In the genomic region with DNA sequence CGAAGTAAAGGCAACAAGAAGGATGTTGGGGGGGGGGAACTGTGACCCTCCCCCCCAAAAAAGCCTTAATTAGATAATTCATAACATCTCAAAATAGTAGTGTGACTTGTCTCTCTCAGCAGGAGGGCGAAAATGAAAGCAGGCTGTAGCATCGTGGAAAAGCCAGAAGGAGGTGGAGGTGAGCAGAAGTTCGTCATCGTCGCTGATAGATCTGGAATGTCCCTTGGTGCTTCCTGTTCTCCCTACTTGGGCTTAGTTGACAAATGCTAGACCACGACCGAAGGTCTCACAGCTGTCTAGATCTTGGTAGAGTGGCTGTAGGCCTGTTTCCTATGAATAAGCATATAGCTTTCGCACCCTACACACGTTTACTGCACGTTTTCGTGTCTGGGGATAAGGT, we compare ENCODE assay signal across 10 mouse cellular contexts. TPM values are rescaled to one million over a fixed set of nuclear protein-coding genes. Genes with fewer than 3 reads are reported as not detected.
DNase-seq lines count a peak whose midpoint lies in the region; ATAC-seq and TF ChIP-seq lines count a peak whose summit lies in the region.
"Had no signal": no experiment of that assay in that cellular context is flagged by ENCODE, and none has a peak within 500 bp of the region (broad histone marks: within the 10 kb centered on the region; RNA-seq: fewer than 3 reads in every experiment).

No protein-coding gene starts in this region.

- peak overlapping the region; percentile 99 for H3K9ac ChIP-seq in heart, embryonic 13.5 days
- no peak overlapping the region for H3K9ac ChIP-seq in lung, embryonic 14.5 days

- ATAC-seq in heart, embryonic 13.5 days (ENCODE audit: extremely low read depth, insufficient number of reproducible peaks, low FRiP score, low TSS enrichment) = no peak
- ATAC-seq in lung, embryonic 14.5 days (ENCODE audit: insufficient read depth) = no peak

- no peak for TF ChIP-seq POLR2A in lung, adult 2 months (IDR thresholded peaks at IDR 0.05; ENCODE audit: borderline replicate concordance, extremely low read depth, low read depth, low read length)

- no peak for DNase-seq in heart, postnatal 14 days
- DNase-seq in lung, embryonic 14.5 days = no peak
- no peak for DNase-seq in lung, adult 2 months
- DNase-seq in embryonic facial prominence, embryonic 10.5 days (ENCODE audit: low spot score) = no peak
- peak; percentile 75 for DNase-seq in naive thymus-derived CD4-positive, alpha-beta T cell, adult 2 months (ENCODE audit: low read depth)
- no peak for DNase-seq in gastrocnemius, postnatal 10 days
- no peak for DNase-seq in frontal cortex, postnatal 36 days (ENCODE audit: low spot score in 2 of 2)
- DNase-seq: cerebellum, postnatal 25 days; lung, adult 18-20 months had no signal

- intact Hi-C loops in heart, postnatal 14 days (cut with DNase I) = loop anchor here (5.0 kb wide), 1 partner anchor 35 kb away; no protein-coding TSS in a partner anchor

- WGBS in heart, embryonic 13.5 days = 71% methylated on average over 12 of the region's 12 CpGs
- WGBS in lung, embryonic 14.5 days = 60% methylated on average over 12 of the region's 12 CpGs
- 58% methylated on average over 12 of the region's 12 CpGs for WGBS in lung, adult 2 months
- 88% methylated on average over 12 of the region's 12 CpGs for WGBS in embryonic facial prominence, embryonic 10.5 days

- TF ChIP-seq CTCF in lung, embryonic 14.5 days (IDR thresholded peaks at IDR 0.05; ENCODE audit: low read depth) = no peak
- TF ChIP-seq CTCF in lung, adult 2 months (IDR thresholded peaks at IDR 0.05; ENCODE audit: insufficient read depth, low read length) = no peak

- H3K4me2 ChIP-seq in heart, embryonic 13.5 days = peak overlapping the region; percentile 94
- peak overlapping the region; percentile 89 for H3K4me2 ChIP-seq in lung, embryonic 14.5 days

- H3K9me3 ChIP-seq in heart, embryonic 13.5 days = no peaks in the 10 kb centered on the region
- no peaks in the 10 kb centered on the region for H3K9me3 ChIP-seq in lung, embryonic 14.5 days (ENCODE audit: low read depth, low read length)
- no peaks in the 10 kb centered on the region for H3K9me3 ChIP-seq in embryonic facial prominence, embryonic 10.5 days

- no peaks in the 10 kb centered on the region for H3K27me3 ChIP-seq in heart, embryonic 13.5 days (replicated peaks)
- no peaks in the 10 kb centered on the region for H3K27me3 ChIP-seq in lung, embryonic 14.5 days (ENCODE audit: insufficient read depth, low read length)
- H3K27me3 ChIP-seq in embryonic facial prominence, embryonic 10.5 days (replicated peaks; ENCODE audit: low read depth, poor library complexity, severe bottlenecking) = no peaks in the 10 kb centered on the region

- peaks cover 33% of the 10 kb centered on the region for H3K4me1 ChIP-seq in heart, embryonic 13.5 days
- no peaks in the 10 kb centered on the region for H3K4me1 ChIP-seq in lung, embryonic 14.5 days (ENCODE audit: insufficient read depth)
- H3K4me1 ChIP-seq in lung, adult 2 months (ENCODE audit: control insufficient read depth, insufficient read depth, low read length) = peaks cover 16% of the 10 kb centered on the region
- peaks cover 18% of the 10 kb centered on the region for H3K4me1 ChIP-seq in embryonic facial prominence, embryonic 10.5 days

- H3K4me3 ChIP-seq in heart, embryonic 13.5 days = peak overlapping the region; percentile 10; the same call in 1 of the 2 replicates
- H3K4me3 ChIP-seq in lung, embryonic 14.5 days (ENCODE audit: low read depth, low read length) = no peak overlapping the region
- no peak overlapping the region for H3K4me3 ChIP-seq in lung, adult 2 months (replicated peaks; ENCODE audit: extremely low read depth, low read depth, low read length)
- peak overlapping the region; percentile 98; the same call in 1 of the 2 replicates for H3K4me3 ChIP-seq in embryonic facial prominence, embryonic 10.5 days

- H3K27ac ChIP-seq in heart, embryonic 13.5 days (replicated peaks) = no peak overlapping the region
- H3K27ac ChIP-seq in lung, embryonic 14.5 days (ENCODE audit: low read depth) = no peak overlapping the region
- H3K27ac ChIP-seq in embryonic facial prominence, embryonic 10.5 days (replicated peaks) = no peak overlapping the region

- H3K36me3 ChIP-seq in heart, embryonic 13.5 days = peaks cover 51% of the 10 kb centered on the region
- H3K36me3 ChIP-seq in lung, embryonic 14.5 days (ENCODE audit: insufficient read depth) = peaks cover 48% of the 10 kb centered on the region
- H3K36me3 ChIP-seq in embryonic facial prominence, embryonic 10.5 days (replicated peaks) = peaks cover 51% of the 10 kb centered on the region

RNA-seq across cellular contexts. Expression of gene Etv3, which starts 1.9 kb away (rescaled TPM):
- 8.7 and 10.0 TPM in 2 replicates for polyA plus RNA-seq in heart, embryonic 13.5 days (2015; fragmentation: Nextera tagmentation; extraction: Ambion mirVana)
- 10 to 100 TPM; 16.7 to 17.0 TPM for total RNA-seq in heart, postnatal 14 days (2021)
- polyA plus RNA-seq in lung, embryonic 14.5 days (2014; fragmentation: Nextera tagmentation; extraction: Ambion mirVana) = 10.8 and 12.8 TPM in 2 replicates
- 16.7 and 17.8 TPM in 2 replicates for polyA plus RNA-seq in lung, adult 2 months (2012; rRNA removed)
- polyA plus RNA-seq in embryonic facial prominence, embryonic 10.5 days (2016; fragmentation: Nextera tagmentation; extraction: Ambion mirVana) = 11.9 and 14.0 TPM in 2 replicates
- 10 to 100 TPM; 11.4 to 11.6 TPM for total RNA-seq in gastrocnemius, postnatal 10 days (2021)

Comparison
In these comparisons a context has a peak if more than half of its experiments do, and no peak if none do; other contexts are left out.
1. H3K4me3 ChIP-seq: peak in heart, embryonic 13.5 days (single experiment) and embryonic facial prominence, embryonic 10.5 days (single experiment); none in lung, embryonic 14.5 days (single experiment) and lung, adult 2 months (single experiment).